Mouse (Mus musculus) ovary, adult 18-20 months (tissue): Measurements from ENCODE around the gene Ado.
A peak's percentile ranks its signal among the peaks of the same experiment; 100 is the strongest.

Source experiments
- DNase-seq: peaks from one replicate; pipeline ENCODE4 v3.0.0; 2022; ENCODE audit warnings: low spot score, mixed read lengths

The Ado gene

GRCm38 (mm10) chr10:67536621-67537141 is 12.1 kb downstream of the Ado start:
- peak; percentile 19 for DNase-seq

DNA sequence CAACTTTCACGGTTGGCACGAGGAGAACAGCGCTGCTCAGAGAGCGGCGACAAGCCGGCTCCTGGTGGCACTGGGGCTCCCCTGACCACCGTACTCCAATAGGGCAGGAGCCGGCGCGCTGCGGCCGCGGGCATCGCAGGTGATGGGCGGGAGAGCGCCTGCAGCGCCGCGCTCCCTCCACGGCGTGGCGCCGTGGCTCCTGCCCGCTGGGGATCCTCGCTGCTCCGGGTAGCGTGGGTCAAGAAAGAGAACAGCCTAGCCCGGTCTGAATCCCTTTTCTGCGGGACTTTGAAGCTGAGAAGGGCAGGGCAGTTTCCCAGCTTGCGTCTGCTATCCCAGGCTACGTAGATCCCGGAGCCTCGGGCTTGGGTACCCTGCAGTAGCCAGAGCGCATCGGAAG is 12.8 kb downstream of the Ado start:
- peak; percentile 58 for DNase-seq

GRCm38 (mm10) chr10:67535256-67535655 is 13.5 kb downstream of the Ado start, which contains the start of gene Egr2:
TSS of gene Egr2 (plus strand) at chr10:67535475.
- no peak for DNase-seq

DNA sequence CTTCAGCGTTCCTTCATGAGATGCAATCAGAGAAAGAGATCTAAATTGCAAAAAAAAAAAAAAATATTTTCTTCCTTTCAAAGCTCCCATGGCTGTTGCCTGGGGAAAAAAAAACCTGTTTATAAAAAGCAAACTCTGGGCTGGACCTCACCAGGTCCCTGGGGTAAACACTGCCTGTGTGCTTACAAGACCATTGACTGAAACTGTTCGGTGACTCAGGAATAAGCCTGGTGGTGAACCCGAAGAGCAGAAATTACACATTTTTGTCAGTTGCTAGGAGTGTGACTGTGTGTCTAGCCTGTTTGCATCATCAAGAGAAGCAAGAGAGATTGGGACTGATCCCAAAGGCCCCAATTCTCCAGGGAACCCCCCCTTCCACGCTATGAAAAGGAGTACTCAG is 19.0 kb downstream of the Ado start:
- no peak for DNase-seq

DNA sequence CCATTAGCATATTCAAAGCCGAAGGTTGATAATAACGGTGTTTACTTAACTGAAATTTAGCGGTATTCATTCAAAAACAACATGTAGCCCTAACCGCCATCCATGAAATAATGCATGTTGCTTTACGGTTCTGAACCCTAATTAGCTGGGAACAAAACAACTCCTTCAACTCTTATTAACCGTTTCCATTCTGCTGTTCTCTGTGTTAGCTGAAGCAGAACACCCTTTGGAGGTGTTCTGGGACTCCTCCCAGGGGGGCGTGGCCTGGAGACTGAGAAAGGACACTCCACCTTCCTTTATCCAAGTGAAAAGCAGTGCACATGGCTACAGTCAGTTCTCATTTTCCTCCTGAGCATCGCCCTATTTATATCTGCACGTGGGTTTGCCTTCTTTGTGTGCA is 22.3 kb downstream of the Ado start:
- DNase-seq, result no peak

DNA sequence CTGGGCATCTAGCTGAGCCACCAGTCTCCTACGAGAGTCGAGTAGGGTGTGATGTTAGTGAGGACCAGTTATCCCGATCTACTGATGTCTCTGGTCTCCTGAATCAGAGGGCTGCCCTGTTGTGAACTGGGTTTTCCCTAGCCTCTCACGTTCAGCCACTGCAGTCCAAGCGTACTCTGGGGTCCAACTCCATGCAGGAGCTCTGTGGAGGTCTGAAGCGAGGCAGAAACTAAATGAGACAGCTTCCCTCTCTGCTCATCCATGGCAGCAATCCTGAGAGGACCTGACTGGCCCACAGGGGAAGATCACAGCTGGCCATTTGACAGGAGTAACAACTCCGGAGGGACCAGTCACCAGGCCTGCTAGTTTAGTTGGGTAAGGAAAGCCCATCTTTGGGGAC is 24.1 kb downstream of the Ado start:
- DNase-seq, result no peak

- no peak for DNase-seq
Observed at GRCm38 (mm10) chr10:67524130-67524529, 24.6 kb downstream of the Ado start.

- no peak for DNase-seq
Observed at GRCm38 (mm10) chr10:67518733-67519132, 30.0 kb downstream of the Ado start.

DNA sequence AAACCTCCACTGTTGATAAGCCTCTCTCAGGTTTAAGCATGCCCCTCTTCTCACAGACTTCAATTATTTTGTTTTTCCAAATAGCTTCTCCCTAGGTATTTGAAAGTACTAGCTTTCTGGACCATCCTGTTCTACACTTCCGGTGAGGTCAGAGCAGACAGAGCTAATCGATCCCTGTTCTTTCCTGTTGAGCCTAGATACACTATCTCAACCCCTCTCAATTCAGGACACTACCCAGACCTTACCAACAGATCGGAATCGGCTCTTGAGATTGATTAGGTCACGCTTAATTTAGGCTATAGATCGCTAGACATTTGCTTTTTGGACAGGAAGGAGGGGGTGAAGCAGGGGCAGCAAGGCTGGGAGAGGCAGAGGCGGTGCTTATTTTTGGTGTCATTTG is 35.9 kb downstream of the Ado start:
- no peak for DNase-seq

- no peak for DNase-seq
Observed at GRCm38 (mm10) chr10:67512211-67512610, 36.5 kb downstream of the Ado start.

DNA sequence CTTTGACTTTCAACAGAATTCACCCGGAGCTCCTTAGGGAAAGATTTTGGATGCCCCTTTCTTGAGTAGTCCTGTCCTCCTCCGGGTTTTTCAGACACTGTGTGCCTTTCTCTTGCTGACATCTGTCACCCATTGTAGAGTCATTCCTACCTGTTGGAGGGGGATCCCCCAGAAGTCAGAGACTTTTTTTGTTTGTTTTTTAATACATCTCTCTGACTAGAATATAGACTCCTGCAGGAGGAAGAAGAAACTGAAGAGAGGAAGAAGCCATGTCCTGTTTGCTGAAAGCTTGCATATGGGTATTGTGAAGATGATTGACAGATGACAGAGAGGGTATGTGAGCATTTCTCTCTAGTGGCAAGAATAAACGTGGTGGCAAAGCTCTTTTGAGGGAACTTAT is 43.5 kb downstream of the Ado start:
- DNase-seq, result no peak

- DNase-seq, result no peak
Observed at GRCm38 (mm10) chr10:67504046-67504445, 44.7 kb downstream of the Ado start.

DNA sequence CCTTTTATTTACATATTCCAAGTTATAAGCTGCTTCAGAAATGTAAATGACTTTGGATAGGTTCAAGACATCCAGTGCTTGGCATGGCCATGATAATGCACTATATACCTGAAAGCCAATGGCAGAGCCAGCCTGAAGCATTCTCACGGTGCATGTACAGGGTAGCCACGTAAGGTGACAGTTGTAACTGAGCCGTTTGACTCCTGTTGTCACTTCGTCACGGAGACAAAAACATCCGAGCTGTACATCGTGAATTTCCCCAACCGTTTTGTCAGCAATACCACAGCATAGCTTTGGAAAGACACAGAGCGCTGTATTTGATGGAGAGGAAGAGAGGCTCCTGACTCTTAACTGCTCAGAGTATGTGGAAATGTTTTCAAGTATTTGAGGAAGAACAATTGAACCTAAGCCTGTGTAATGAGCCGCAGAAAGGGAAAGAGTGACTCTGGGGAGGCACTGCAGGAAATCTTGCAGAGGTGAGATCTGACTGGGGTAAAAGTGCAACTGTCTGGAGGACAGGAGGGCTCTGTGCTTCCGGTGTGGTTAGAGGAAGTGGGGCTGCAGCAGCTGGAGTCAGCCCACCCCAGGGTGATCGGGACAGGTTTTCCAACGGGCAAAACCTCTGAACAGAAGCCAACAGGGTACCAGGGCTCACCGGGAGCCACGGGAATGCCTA is 45.3 kb downstream of the Ado start:
- DNase-seq, result no peak

- DNase-seq, result no peak
Observed at GRCm38 (mm10) chr10:67497951-67498350, 50.8 kb downstream of the Ado start.

- no peak for DNase-seq
Observed at GRCm38 (mm10) chr10:67497144-67497892, 51.4 kb downstream of the Ado start.
